Mouse (Mus musculus) megakaryocyte, embryonic 14.5 days (primary cell): Measurements from ENCODE around the gene Aggf1.

ENCODE experiments used
- FLI1 ChIP-seq: IDR thresholded peaks from 2 replicates; pipeline ENCODE4 v1.6.1; 2012; ENCODE audit warnings: low read length, inconsistent platforms, mixed read lengths
- GATA1 ChIP-seq: IDR thresholded peaks from 3 replicates; pipeline ENCODE4 v1.6.1; 2012; ENCODE audit warnings: mixed read lengths, low read length, inconsistent platforms, borderline replicate concordance

- TF ChIP-seq GATA1 (no peak), FLI1 (no peak)
Observed at GRCm38 (mm10) chr13:95307100-95307655, 68.0 kb downstream of the Aggf1 start.
